Mouse (Mus musculus) liver, postnatal 0 days (tissue): ENCODE measurements around the gene Chga.

Experiments used
- CTCF ChIP-seq: sonication (generic); IDR thresholded peaks from 2 replicates; pipeline ENCODE4 v1.5.1; 2016; ENCODE audit warnings: antibody characterized with exemption, low read depth
- EP300 ChIP-seq: IDR thresholded peaks from 2 replicates; pipeline ENCODE4 v1.6.1; 2016; ENCODE audit warnings: antibody characterized with exemption, low read depth, mild to moderate bottlenecking

- TF ChIP-seq EP300 (no peak), CTCF (no peak)
These were observed 38.9 kb downstream of the Chga start for GRCm38 (mm10) chr12:102593699-102594098.
